Mouse (Mus musculus) MEL (cell line): ENCODE measurements around the gene Chadl. TPM values are rescaled to one million over a fixed set of nuclear protein-coding genes. Genes with fewer than 3 reads are reported as not detected.
A peak's percentile ranks its signal among the peaks of the same experiment; 100 is the strongest.

Experiments
- DNase-seq: peaks from one replicate; pipeline ENCODE4 v3.0.0; 2011; ENCODE audit warnings: low read depth, low spot score
- H3K27ac ChIP-seq: 2 replicates; pipeline ENCODE4 v1.5.1; 2012; ENCODE audit warnings: low read depth, mild to moderate bottlenecking, control low read depth, low read length, moderate library complexity; ENCODE audit not compliant: control insufficient read depth
- H3K27me3 ChIP-seq, 2 experiments: fragments of 150-350 bp in 1 of 2; sonication (generic) in 1 of 2; 2 replicates each; pipeline ENCODE4 v1.6.1; 2012; ENCODE audit warnings: low read length in 2 of 2, mild to moderate bottlenecking in 2 of 2, improper control_type of control experiment in 1 of 2, moderate library complexity in 1 of 2; ENCODE audit not compliant: insufficient read depth in 2 of 2, control insufficient read depth in 1 of 2
- H3K36me3 ChIP-seq, 2 experiments: 2 replicates each; pipeline ENCODE4 v1.6.1; 2012 to 2014; ENCODE audit warnings: low read length in 2 of 2, improper control_type of control experiment in 1 of 2, inconsistent platforms in 1 of 2, mild to moderate bottlenecking in 1 of 2; ENCODE audit not compliant: insufficient read depth in 2 of 2, control insufficient read depth in 1 of 2
- H3K4me1 ChIP-seq, 2 experiments: fragments of 150-350 bp in 1 of 2; sonication (generic) in 1 of 2; 2 replicates each; pipeline ENCODE4 v1.6.1; 2012; ENCODE audit warnings: low read length in 2 of 2, improper control_type of control experiment in 1 of 2, mild to moderate bottlenecking in 1 of 2; ENCODE audit not compliant: insufficient read depth in 2 of 2, control insufficient read depth in 1 of 2
- H3K4me3 ChIP-seq, 2 experiments: fragments of 150-350 bp in 1 of 2; sonication (generic) in 1 of 2; 2 replicates each; pipeline ENCODE4 v1.5.1; 2012; ENCODE audit warnings: low read depth in 2 of 2, low read length in 2 of 2, mild to moderate bottlenecking in 2 of 2, moderate library complexity in 2 of 2, control low read depth in 1 of 2, improper control_type of control experiment in 1 of 2; ENCODE audit not compliant: control insufficient read depth in 1 of 2, insufficient read depth in 1 of 2
- H3K79me2 ChIP-seq: 2 replicates; pipeline ENCODE4 v1.6.1; 2012; ENCODE audit warnings: mild to moderate bottlenecking, low read length, moderate library complexity; ENCODE audit not compliant: control insufficient read depth, poor library complexity, insufficient read depth
- H3K9ac ChIP-seq: 2 replicates; pipeline ENCODE4 v1.6.1; 2012; ENCODE audit warnings: low read depth, mild to moderate bottlenecking, control low read depth, low read length, moderate library complexity; ENCODE audit not compliant: control insufficient read depth, poor library complexity, severe bottlenecking
- H3K9me3 ChIP-seq: fragments of 150-350 bp; sonication (generic); replicated peaks from 2 replicates; pipeline ENCODE4 v1.6.1; 2012; ENCODE audit warnings: mild to moderate bottlenecking, low read length, improper control_type of control experiment, moderate library complexity; ENCODE audit not compliant: insufficient read depth
- CHD2 ChIP-seq: IDR thresholded peaks from 2 replicates; pipeline ENCODE4 v1.6.1; 2011; ENCODE audit warnings: low read length, improper control_type of control experiment
- CTCF ChIP-seq, 3 experiments: IDR thresholded peaks in 2 of 3; conservative IDR thresholded peaks in 1 of 3; 2 replicates each; pipeline ENCODE4 v1.5.1; 2011 to 2012; ENCODE audit warnings: low read length in 3 of 3, low read depth in 2 of 3, mild to moderate bottlenecking in 2 of 3, improper control_type of control experiment in 1 of 3, inconsistent platforms in 1 of 3, mixed read lengths in 1 of 3, moderate library complexity in 1 of 3; ENCODE audit not compliant: control insufficient read depth in 1 of 3, insufficient read depth in 1 of 3, poor library complexity in 1 of 3, severe bottlenecking in 1 of 3
- E2F4 ChIP-seq: IDR thresholded peaks from 2 replicates; pipeline ENCODE4 v1.6.1; 2011; ENCODE audit warnings: low read depth, low read length, improper control_type of control experiment, borderline replicate concordance
- EP300 ChIP-seq, 2 experiments: IDR thresholded peaks; 2 replicates each; pipeline ENCODE4 v1.6.1; 2011; ENCODE audit warnings: improper control_type of control experiment in 2 of 2, low read length in 2 of 2, low read depth in 1 of 2, mild to moderate bottlenecking in 1 of 2
- ETS1 ChIP-seq: IDR thresholded peaks from 2 replicates; pipeline ENCODE4 v1.6.1; 2012; ENCODE audit warnings: low read depth, mild to moderate bottlenecking, inconsistent platforms, low read length, improper control_type of control experiment, moderate library complexity
- GABPA ChIP-seq: IDR thresholded peaks from 2 replicates; pipeline ENCODE4 v1.6.1; 2012; ENCODE audit warnings: low read depth, mild to moderate bottlenecking, inconsistent platforms, low read length, improper control_type of control experiment, moderate library complexity
- GATA1 ChIP-seq: IDR thresholded peaks from 2 replicates; pipeline ENCODE4 v1.6.1; 2011; ENCODE audit warnings: low read depth, low read length, improper control_type of control experiment
- JUND ChIP-seq: IDR thresholded peaks from 2 replicates; pipeline ENCODE4 v1.6.1; 2011; ENCODE audit warnings: low read depth, mild to moderate bottlenecking, improper control_type of control experiment, low read length
- KAT2A ChIP-seq: conservative IDR thresholded peaks from 2 replicates; pipeline ENCODE4 v1.6.1; 2012; ENCODE audit warnings: low read depth, low read length, improper control_type of control experiment, inconsistent platforms
- MAFK ChIP-seq: IDR thresholded peaks from 2 replicates; pipeline ENCODE4 v1.6.1; 2011; ENCODE audit warnings: low read depth, mild to moderate bottlenecking, low read length, improper control_type of control experiment, borderline replicate concordance
- NELFE ChIP-seq: IDR thresholded peaks from 2 replicates; pipeline ENCODE4 v1.6.1; 2011; ENCODE audit warnings: low read depth, low read length, improper control_type of control experiment
- POLR2AphosphoS2 ChIP-seq: IDR thresholded peaks from 2 replicates; pipeline ENCODE4 v1.6.1; 2011; ENCODE audit warnings: low read length, improper control_type of control experiment
- RAD21 ChIP-seq: IDR thresholded peaks from 2 replicates; pipeline ENCODE4 v1.6.1; 2011; ENCODE audit warnings: mild to moderate bottlenecking, low read depth, low read length, improper control_type of control experiment
- SIN3A ChIP-seq: IDR thresholded peaks from 2 replicates; pipeline ENCODE4 v1.6.1; 2012; ENCODE audit warnings: low read length, improper control_type of control experiment, inconsistent platforms
- SMC3 ChIP-seq: IDR thresholded peaks from 2 replicates; pipeline ENCODE4 v1.6.1; 2011; ENCODE audit warnings: low read depth, low read length, improper control_type of control experiment
- USF1 ChIP-seq: IDR thresholded peaks from 2 replicates; pipeline ENCODE4 v1.6.1; 2014; ENCODE audit warnings: low read depth, mild to moderate bottlenecking, inconsistent platforms, low read length, improper control_type of control experiment, moderate library complexity
- ZNF384 ChIP-seq: IDR thresholded peaks from 2 replicates; pipeline ENCODE4 v1.6.1; 2012; ENCODE audit warnings: low read depth, mild to moderate bottlenecking, inconsistent platforms, low read length, improper control_type of control experiment
- polyA plus RNA-seq, 2 experiments: library from polyadenylated mRNA; stranded (reverse) in 1 of 2; unstranded in 1 of 2; fragments of >175 nt in 1 of 2; fragments of >200 nt in 1 of 2; gene quantifications; 2 replicates each; pipeline versions ENCODE4 v1.2.1 to v1.2.4; 2012; ENCODE audit warnings: low replicate concordance in 2 of 2, low read depth in 1 of 2; ENCODE audit not compliant: insufficient read length in 2 of 2, insufficient read depth in 1 of 2, missing spikeins in 1 of 2
- total RNA-seq: library from RNA; depleted of rRNA; stranded (reverse); fragments of 300-350 nt; gene quantifications from 2 replicates; pipeline ENCODE4 v1.2.3, GENCODE M21; 2012

Gene Chadl
- total and polyA plus RNA-seq, 3 experiments, result 0.42 to 0.72 TPM; not detected in 1

DNA sequence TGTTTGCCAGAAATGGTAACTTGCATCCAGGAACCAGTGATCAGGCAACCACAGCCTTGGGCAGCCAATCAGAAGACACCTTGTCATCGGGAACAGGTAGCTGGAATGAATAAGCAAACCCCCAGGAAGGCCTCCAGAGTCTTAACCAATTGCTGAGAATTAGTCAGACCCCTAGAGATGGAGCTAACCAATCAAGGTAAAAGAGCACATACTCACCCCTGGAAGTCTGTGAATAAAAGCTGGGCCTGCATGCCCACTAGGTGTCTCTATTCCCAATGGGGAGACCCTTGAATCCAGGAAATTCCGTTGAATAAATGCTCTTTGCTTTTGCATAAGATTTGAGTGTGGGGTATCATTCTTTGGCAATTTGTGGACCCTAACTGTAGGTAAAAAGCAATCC, 42.8 kb upstream of the Chadl start:
- no peak overlapping the region for H3K27ac ChIP-seq

GRCm38 (mm10) chr15:81739296-81739695, 42.2 kb upstream of the Chadl start:
- Histone ChIP-seq H3K79me2 (no peaks in the 10 kb centered on the region), H3K4me3 (no peak overlapping the region), H3K27me3 (no peaks in the 10 kb centered on the region), H3K4me1 (peaks cover 0 to 3% of the 10 kb centered on the region in 2 experiments; a peak in 1 of 4 replicates), H3K9ac (no peak overlapping the region)
- no peak for DNase-seq
- no peak for TF ChIP-seq CHD2
- no peak for TF ChIP-seq NELFE
- no peak for TF ChIP-seq GATA1
- TF ChIP-seq POLR2AphosphoS2, result no peak
- no peak for TF ChIP-seq EP300 (IDR thresholded peaks at IDR 0.05; ENCODE audit: low read depth in 1 of 2, low read length in 2 of 2)
- TF ChIP-seq, all 39 proteins: peak for 0
- Histone ChIP-seq H3K27ac (no peak overlapping the region), H3K36me3 (peaks cover 0 to 8% of the 10 kb centered on the region in 2 experiments; a peak in 2 of 4 replicates), H3K9me3 (no peaks in the 10 kb centered on the region)

More for the DNA sequence above, 42.8 kb upstream of the Chadl start:
- Histone ChIP-seq H3K79me2 (peaks cover under 1% of the 10 kb centered on the region; the same call in 1 of the 2 replicates), H3K36me3 (peaks cover 0 to 8% of the 10 kb centered on the region in 2 experiments; a peak in 2 of 4 replicates), H3K4me3 (no peak overlapping the region), H3K4me1 (peaks cover 0 to 3% of the 10 kb centered on the region in 2 experiments; a peak in 1 of 4 replicates), H3K27me3 (no peaks in the 10 kb centered on the region), H3K9me3 (no peaks in the 10 kb centered on the region), H3K9ac (no peak overlapping the region)
- no peak for DNase-seq
- TF ChIP-seq CTCF (IDR thresholded peaks at IDR 0.05 in 2 of 3, conservative IDR thresholded peaks at IDR 0.05 in 1 of 3; ENCODE audit: control insufficient read depth in 1 of 3, insufficient read depth in 1 of 3, low read depth in 2 of 3, low read length in 3 of 3, poor library complexity in 1 of 3, severe bottlenecking in 1 of 3) (peak; percentile 16 to 36 (median 23); a peak in 3 of 6 replicates), SIN3A (no peak), ZNF384 (no peak), E2F4 (no peak), CHD2 (no peak), RAD21 (no peak), KAT2A (no peak), SMC3 (peak; percentile 31; the same call in 1 of the 2 replicates)

- Histone ChIP-seq H3K79me2 (no peaks in the 10 kb centered on the region), H3K9ac (no peak overlapping the region), H3K36me3 (peaks cover 0 to 5% of the 10 kb centered on the region in 2 experiments; a peak in 2 of 4 replicates), H3K27me3 (no peaks in the 10 kb centered on the region), H3K9me3 (no peaks in the 10 kb centered on the region), H3K4me3 (no peak overlapping the region; a peak in 1 of 4 replicates), H3K27ac (no peak overlapping the region), H3K4me1 (peaks cover 0 to 3% of the 10 kb centered on the region in 2 experiments; a peak in 1 of 4 replicates)
- DNase-seq, result peak; percentile 35
- TF ChIP-seq GATA1, result peak; percentile 55; the same call in 1 of the 2 replicates
- TF ChIP-seq SMC3, result no peak
- TF ChIP-seq USF1, result no peak
- TF ChIP-seq MAFK, result peak; percentile 31; the same call in 1 of the 2 replicates
- no peak for TF ChIP-seq JUND
- peak; percentile 58; the same call in 1 of the 2 replicates for TF ChIP-seq GABPA
- no peak for TF ChIP-seq ETS1
These were observed 38.0 kb upstream of the Chadl start for GRCm38 (mm10) chr15:81735075-81735474.
